Mouse (Mus musculus): ENCODE measurements at regions not wholly inside any gene's neighbourhood (a gene's known extent, or its start where the extent isn't known, plus 50 kb on each side); places are given as distances from the start of the nearest gene placed in this dataset.

DNA sequence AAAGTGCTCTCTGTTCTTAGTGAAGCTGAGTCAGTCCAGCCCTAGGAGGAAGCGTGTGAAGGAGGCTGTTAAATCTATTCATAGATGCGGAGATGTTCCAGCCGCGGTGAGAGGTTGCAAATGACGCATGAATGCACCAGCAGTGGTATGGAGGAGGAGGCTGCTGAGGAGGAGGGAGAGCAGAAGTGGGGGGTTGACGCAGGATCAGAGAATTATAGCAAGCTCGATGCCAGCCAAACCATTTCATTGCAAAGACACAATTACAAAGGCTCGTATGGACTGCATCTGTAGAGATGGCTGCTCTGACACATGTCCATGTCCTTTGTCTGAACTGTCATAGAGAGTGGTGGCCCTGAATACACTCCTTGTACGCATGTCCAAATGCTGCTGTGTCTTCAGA, 232.9 kb downstream of the Plk2 start:
- TF ChIP-seq POLR2A (IDR thresholded peaks at IDR 0.05; ENCODE audit: insufficient read depth, low read depth, low read length) (no peak), CTCF (IDR thresholded peaks at IDR 0.05; ENCODE audit: insufficient read depth, low read depth, low read length) (no peak)
